Mouse (Mus musculus): ENCODE results near the gene Arhgap23. TPM values are rescaled to one million over a fixed set of nuclear protein-coding genes. Genes with fewer than 3 reads are reported as not detected.

Arhgap23 gene
- polyA plus RNA-seq, 1 experiment from 2014 or later = 6.6 TPM

GRCm38 (mm10) chr11:97508198-97508597 is 92.9 kb downstream of the Arhgap23 start:
- Histone ChIP-seq H3K9me3 (replicated peaks) (no peaks in the 10 kb centered on the region), H3K4me3 (replicated peaks) (no peak overlapping the region), H3K4me2 (no peak overlapping the region), H3K36me3 (replicated peaks) (no peaks in the 10 kb centered on the region), H3K4me1 (replicated peaks) (peaks cover 20% of the 10 kb centered on the region), H3K27me3 (peaks cover 16% of the 10 kb centered on the region; the same call in 1 of the 2 replicates), H3K9ac (no peak overlapping the region), H3K27ac (replicated peaks) (no peak overlapping the region)
- no peak for ATAC-seq (ENCODE audit: insufficient read depth)
- 45% methylated on average over 3 of the region's 3 CpGs for WGBS (ENCODE audit: insufficient replicate concordance)

GRCm38 (mm10) chr11:97509058-97509457 is 93.7 kb downstream of the Arhgap23 start:
- H3K36me3 ChIP-seq (replicated peaks) = no peaks in the 10 kb centered on the region
- H3K9ac ChIP-seq = no peak overlapping the region
- H3K27ac ChIP-seq (replicated peaks) = no peak overlapping the region
- H3K4me3 ChIP-seq (replicated peaks) = no peak overlapping the region
- H3K4me2 ChIP-seq = no peak overlapping the region
- H3K27me3 ChIP-seq = peaks cover 16% of the 10 kb centered on the region; the same call in 1 of the 2 replicates
- WGBS (ENCODE audit: insufficient replicate concordance) = 28% methylated on average over 5 of the region's 5 CpGs
- H3K9me3 ChIP-seq (replicated peaks) = no peaks in the 10 kb centered on the region
- H3K4me1 ChIP-seq (replicated peaks) = peaks cover 20% of the 10 kb centered on the region
- ATAC-seq (ENCODE audit: insufficient read depth) = no peak

GRCm38 (mm10) chr11:97509715-97510485 is 94.6 kb downstream of the Arhgap23 start:
- H3K4me1 ChIP-seq (replicated peaks) = peaks cover 20% of the 10 kb centered on the region
- no peak overlapping the region for H3K9ac ChIP-seq
- H3K4me2 ChIP-seq = no peak overlapping the region
- H3K36me3 ChIP-seq (replicated peaks) = no peaks in the 10 kb centered on the region
- no peak overlapping the region for H3K4me3 ChIP-seq (replicated peaks)
- no peak overlapping the region for H3K27ac ChIP-seq (replicated peaks)
- no peak for ATAC-seq (ENCODE audit: insufficient read depth)
- WGBS (ENCODE audit: insufficient replicate concordance) = 66% methylated on average over 24 of the region's 24 CpGs
- H3K27me3 ChIP-seq = peaks cover 16% of the 10 kb centered on the region; the same call in 1 of the 2 replicates
- H3K9me3 ChIP-seq (replicated peaks) = no peaks in the 10 kb centered on the region

DNA sequence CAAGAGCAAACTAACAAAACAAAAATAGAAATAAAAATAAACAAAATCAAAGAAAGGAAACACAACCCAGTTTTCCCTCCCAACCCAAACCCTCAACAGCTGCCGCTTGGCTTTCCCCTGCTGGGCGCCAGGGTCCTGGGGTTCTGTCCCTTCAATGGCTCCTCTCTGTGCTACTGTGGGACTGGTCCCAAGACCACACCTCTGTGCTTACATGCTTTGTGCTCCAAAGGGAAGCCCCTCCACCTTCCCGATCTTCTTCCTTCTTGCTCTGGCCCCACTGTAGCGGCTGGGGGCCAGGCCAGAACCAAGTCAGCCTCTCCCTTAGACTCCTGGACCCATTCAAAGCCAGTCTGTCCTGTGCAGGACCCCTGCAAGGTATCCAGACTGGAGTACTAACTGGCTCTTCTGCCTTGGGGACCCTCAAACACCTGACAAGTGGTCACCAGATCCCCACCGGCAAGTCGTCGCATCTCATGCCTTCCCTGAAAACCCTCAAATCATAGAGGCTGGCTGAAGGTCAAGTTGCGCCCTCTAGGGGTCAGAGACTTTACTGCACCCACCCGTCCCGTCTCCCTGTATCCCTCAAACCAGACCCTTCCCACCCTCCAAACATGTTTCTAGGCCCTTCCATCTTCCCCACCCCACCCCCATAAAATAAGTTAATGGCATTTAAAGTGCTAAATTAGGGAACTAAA is 95.8 kb downstream of the Arhgap23 start:
- Histone ChIP-seq H3K4me3 (replicated peaks) (peak overlapping the region; percentile 48), H3K36me3 (replicated peaks) (no peaks in the 10 kb centered on the region), H3K9ac (no peak overlapping the region), H3K4me2 (peak overlapping the region; percentile 65), H3K9me3 (replicated peaks) (no peaks in the 10 kb centered on the region), H3K27ac (replicated peaks) (peak overlapping the region; percentile 65; the same call in 1 of the 2 replicates), H3K27me3 (peaks cover 15% of the 10 kb centered on the region; the same call in 1 of the 2 replicates), H3K4me1 (replicated peaks) (peaks cover 20% of the 10 kb centered on the region)
- no peak for ATAC-seq (ENCODE audit: insufficient read depth)
- WGBS (ENCODE audit: insufficient replicate concordance) = 32% methylated on average over 10 of the region's 10 CpGs

- 12% methylated on average over 13 of the region's 13 CpGs for WGBS (ENCODE audit: insufficient replicate concordance)
- H3K9ac ChIP-seq = peak overlapping the region; percentile 25; the same call in 1 of the 2 replicates
- peaks cover 8% of the 10 kb centered on the region; the same call in 1 of the 2 replicates for H3K27me3 ChIP-seq
- peak overlapping the region; percentile 65 for H3K4me2 ChIP-seq
- H3K4me3 ChIP-seq (replicated peaks) = peak overlapping the region; percentile 48
- ATAC-seq (ENCODE audit: insufficient read depth) = no peak
- no peaks in the 10 kb centered on the region for H3K36me3 ChIP-seq (replicated peaks)
- no peaks in the 10 kb centered on the region for H3K9me3 ChIP-seq (replicated peaks)
- peak overlapping the region; percentile 65 for H3K27ac ChIP-seq (replicated peaks)
- H3K4me1 ChIP-seq (replicated peaks) = peaks cover 20% of the 10 kb centered on the region
Observed at GRCm38 (mm10) chr11:97511661-97512369, 96.5 kb downstream of the Arhgap23 start.

DNA sequence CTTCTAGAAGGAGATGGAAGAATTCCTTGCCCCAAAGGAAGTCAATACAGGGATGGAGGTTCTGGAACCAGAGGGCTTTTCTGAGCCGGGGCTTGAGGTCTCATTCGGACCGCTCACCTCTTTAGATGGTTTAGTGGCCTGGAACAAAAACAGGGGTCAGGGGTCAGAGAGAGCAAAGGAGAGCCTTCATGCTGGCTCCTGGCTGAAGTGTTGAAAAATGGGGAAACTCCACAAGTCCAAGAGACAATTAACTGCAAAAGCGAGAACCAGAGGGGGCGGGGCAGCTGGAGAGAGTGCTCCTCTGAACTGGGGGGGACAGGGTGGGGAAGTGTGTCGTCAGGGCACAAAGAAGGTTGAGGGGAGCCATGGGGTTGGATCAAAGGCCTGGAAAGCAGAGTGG is 97.2 kb downstream of the Arhgap23 start:
- no peak for ATAC-seq (ENCODE audit: insufficient read depth)
- peak overlapping the region; percentile 25; the same call in 1 of the 2 replicates for H3K9ac ChIP-seq
- WGBS (ENCODE audit: insufficient replicate concordance) = 49% methylated on average over 6 of the region's 6 CpGs
- H3K27me3 ChIP-seq = peaks cover 10% of the 10 kb centered on the region
- H3K4me1 ChIP-seq (replicated peaks) = peaks cover 20% of the 10 kb centered on the region
- H3K36me3 ChIP-seq (replicated peaks) = no peaks in the 10 kb centered on the region
- H3K27ac ChIP-seq (replicated peaks) = peak overlapping the region; percentile 65; the same call in 1 of the 2 replicates
- peak overlapping the region; percentile 48 for H3K4me3 ChIP-seq (replicated peaks)
- H3K9me3 ChIP-seq (replicated peaks) = no peaks in the 10 kb centered on the region
- H3K4me2 ChIP-seq = peak overlapping the region; percentile 65

- Histone ChIP-seq H3K4me3 (replicated peaks) (no peak overlapping the region), H3K27ac (replicated peaks) (0 out of 2 replicates have a peak overlapping the region, but pooled peaks have one; percentile 6), H3K9ac (no peak overlapping the region), H3K4me2 (no peak overlapping the region), H3K4me1 (replicated peaks) (peaks cover 20% of the 10 kb centered on the region), H3K36me3 (replicated peaks) (no peaks in the 10 kb centered on the region), H3K27me3 (peaks cover 10% of the 10 kb centered on the region), H3K9me3 (replicated peaks) (no peaks in the 10 kb centered on the region)
- WGBS (ENCODE audit: insufficient replicate concordance) = 90% methylated on average over 3 of the region's 3 CpGs
- ATAC-seq (ENCODE audit: insufficient read depth) = no peak
Observed at GRCm38 (mm10) chr11:97513066-97513465, 97.7 kb downstream of the Arhgap23 start.

DNA sequence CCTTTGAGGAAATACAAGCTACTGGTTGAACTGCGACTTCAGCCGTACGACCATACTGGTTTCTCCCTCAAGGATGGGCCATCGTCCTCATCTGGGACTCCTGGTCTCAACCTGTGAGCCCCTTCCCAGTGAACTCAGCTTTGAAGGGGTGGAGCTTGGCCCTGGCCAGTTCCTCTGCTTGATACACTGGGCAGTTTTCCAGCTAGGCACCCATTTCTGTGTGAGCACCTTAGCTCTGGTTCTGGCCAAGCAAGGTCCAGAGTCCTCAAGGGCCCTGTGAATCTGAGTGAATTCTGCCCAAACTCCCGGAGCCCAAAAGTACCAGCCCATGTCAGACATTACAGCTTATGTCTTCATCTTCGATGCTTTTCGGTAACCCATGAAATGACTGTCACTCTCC is 105.2 kb downstream of the Arhgap23 start:
- Histone ChIP-seq H3K4me2 (no peak overlapping the region), H3K4me1 (replicated peaks) (no peaks in the 10 kb centered on the region), H3K4me3 (replicated peaks) (no peak overlapping the region), H3K27ac (replicated peaks) (no peak overlapping the region), H3K9ac (no peak overlapping the region), H3K27me3 (peaks cover 42% of the 10 kb centered on the region), H3K9me3 (replicated peaks) (no peaks in the 10 kb centered on the region), H3K36me3 (replicated peaks) (no peaks in the 10 kb centered on the region)
- no peak for ATAC-seq (ENCODE audit: insufficient read depth)
- 74% methylated on average over 7 of the region's 7 CpGs for WGBS (ENCODE audit: insufficient replicate concordance)

DNA sequence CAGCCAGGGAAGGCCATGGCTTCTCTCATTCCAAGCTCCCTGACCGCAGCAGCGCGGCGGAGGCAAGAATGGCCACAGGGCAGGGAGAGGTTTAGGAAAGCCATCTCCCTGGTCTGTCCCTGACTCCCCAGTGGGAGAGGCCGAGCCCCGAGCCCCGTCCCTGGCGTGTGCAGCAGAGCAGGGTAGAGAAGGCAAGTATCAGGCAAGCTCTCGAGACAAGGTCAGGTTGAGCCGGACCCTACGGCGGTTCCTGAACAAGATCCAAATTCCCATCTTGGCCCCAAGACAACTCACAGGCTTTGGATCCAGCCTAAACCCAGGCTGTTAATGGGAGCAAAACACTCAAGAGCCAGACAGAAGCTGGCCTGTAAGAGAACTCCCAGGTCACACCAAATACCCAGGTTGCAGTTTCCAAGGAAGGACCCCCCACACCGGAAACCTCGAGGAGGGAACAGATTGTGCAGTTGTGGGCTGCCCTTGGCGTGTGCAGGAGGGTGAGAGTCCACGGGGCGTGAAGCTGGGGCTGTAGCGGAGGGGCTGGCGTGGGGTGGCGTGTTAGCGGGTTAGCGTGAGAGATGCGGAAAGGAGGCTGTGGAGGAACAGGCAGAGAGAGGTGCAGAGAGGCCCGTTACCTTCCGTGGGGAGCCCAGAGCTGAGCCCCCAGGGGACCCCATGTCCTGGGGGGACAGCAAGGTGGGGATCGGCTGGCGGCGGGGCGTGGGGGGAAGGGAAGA is 106.6 kb downstream of the Arhgap23 start:
- ATAC-seq (ENCODE audit: insufficient read depth) = no peak
- Histone ChIP-seq H3K27me3 (peaks cover 53% of the 10 kb centered on the region), H3K4me2 (no peak overlapping the region), H3K9me3 (replicated peaks) (no peaks in the 10 kb centered on the region), H3K4me3 (replicated peaks) (no peak overlapping the region), H3K9ac (no peak overlapping the region), H3K4me1 (replicated peaks) (no peaks in the 10 kb centered on the region), H3K27ac (replicated peaks) (no peak overlapping the region), H3K36me3 (replicated peaks) (no peaks in the 10 kb centered on the region)
- WGBS (ENCODE audit: insufficient replicate concordance) = 67% methylated on average over 29 of the region's 29 CpGs

- no peak for ATAC-seq (ENCODE audit: insufficient read depth)
- Histone ChIP-seq H3K36me3 (replicated peaks) (no peaks in the 10 kb centered on the region), H3K4me2 (no peak overlapping the region), H3K4me1 (replicated peaks) (no peaks in the 10 kb centered on the region), H3K27me3 (peaks cover 55% of the 10 kb centered on the region), H3K9ac (no peak overlapping the region), H3K9me3 (replicated peaks) (no peaks in the 10 kb centered on the region), H3K27ac (replicated peaks) (no peak overlapping the region), H3K4me3 (replicated peaks) (no peak overlapping the region)
- WGBS (ENCODE audit: insufficient replicate concordance) = 62% methylated on average over 14 of the region's 14 CpGs
Observed at GRCm38 (mm10) chr11:97523107-97523506, 107.8 kb downstream of the Arhgap23 start.

All from liver, embryonic 15.5 days (tissue).